Mouse (Mus musculus): ENCODE data around the gene Slc13a2.

Gene Slc13a2

DNA sequence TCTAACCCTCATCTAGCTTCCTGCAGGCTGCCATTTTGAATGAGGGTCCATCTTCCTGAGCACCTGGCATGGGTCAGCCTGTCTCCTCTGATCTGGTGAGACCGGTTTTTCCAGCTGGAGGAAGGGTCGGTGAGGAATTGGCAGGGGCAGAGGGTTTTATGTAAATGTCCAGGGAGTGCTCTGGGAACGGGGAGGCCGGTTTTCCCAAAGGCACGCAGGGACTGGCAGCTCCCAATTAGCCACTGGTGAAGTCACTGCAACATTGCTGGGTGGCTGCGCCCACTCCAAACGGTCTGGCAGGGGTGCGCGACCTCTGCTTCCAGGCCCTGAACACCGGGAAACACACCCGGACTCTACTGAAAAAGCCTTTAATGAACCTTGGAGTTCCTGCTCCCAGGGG, 25.1 kb downstream of the Slc13a2 start:
- no peak for DNase-seq (ENCODE audit: low spot score in 2 of 2)

DNA sequence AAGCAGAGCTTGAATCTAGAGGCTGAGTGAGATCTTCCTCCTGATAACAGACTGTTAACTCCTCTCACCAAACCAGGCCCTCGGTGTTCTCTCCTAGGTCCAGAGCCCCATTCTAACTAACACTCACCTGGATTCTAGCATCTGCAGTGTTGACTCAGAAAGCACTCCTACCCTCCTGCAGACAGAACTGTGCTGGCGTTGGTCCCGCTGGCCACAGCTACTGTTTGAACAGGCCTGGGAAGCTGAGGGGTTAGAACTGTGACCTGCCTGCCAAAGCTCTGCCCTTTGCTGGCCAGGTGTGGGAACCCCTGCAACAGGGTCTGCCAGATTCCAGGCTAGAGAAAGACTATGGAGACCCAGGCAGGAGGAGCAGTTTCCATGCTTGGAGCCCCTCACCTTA, 29.3 kb downstream of the Slc13a2 start:
- DNase-seq (ENCODE audit: low spot score in 2 of 2) = no peak

DNA sequence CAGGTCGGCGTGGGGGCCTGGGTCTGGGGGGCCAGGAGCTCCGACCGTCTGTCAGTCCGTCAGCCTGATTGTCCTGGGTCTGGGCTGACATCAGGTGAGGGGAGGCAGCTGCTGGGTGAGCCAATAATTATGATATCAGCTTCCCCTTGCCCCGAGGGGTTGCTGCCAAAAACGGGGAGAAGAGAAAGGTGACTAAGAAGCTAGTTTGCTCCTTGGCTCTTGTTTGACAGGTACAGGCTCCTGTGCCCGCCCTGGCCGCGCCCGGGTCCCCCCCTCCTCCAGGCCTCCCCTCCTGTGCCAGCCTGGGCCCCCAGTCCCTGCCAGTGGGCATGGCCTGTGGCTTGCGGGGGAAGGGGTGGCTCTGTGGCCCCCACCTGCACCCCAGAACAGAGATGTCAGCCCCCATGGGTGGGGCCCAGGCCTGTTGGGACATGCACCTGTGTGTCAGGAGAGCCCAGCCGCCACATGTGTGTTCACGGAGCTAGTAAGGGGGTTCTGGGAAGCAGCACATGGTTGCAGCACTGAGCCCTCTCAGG, 35.4 kb downstream of the Slc13a2 start, which contains the start of gene Foxn1:
Gene Foxn1 (minus strand): TSS at position 51 of the 536 bp plus-strand sequence.
- DNase-seq (ENCODE audit: low spot score in 2 of 2) = no peak

DNA sequence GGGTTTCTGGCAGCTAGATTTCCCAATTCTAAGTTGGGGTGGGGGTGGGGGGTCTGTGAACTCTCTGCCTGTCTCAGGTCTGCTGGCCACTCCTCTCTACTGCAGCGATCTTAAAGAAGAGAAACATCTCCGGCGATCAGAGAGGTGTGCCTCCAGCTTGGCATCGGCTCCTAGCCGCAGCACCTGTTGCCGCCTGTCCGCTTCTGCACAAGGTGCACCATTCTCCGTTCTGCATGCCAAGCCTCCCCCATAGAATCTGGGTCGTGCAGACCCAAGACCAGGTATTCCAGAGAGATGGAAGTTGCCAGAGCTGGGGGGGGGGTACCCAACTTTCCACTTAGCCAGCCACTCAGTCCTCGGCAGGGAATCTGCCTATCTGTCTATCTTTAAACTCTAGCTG, 36.2 kb downstream of the Slc13a2 start:
- no peak for DNase-seq (ENCODE audit: low spot score in 2 of 2)

DNA sequence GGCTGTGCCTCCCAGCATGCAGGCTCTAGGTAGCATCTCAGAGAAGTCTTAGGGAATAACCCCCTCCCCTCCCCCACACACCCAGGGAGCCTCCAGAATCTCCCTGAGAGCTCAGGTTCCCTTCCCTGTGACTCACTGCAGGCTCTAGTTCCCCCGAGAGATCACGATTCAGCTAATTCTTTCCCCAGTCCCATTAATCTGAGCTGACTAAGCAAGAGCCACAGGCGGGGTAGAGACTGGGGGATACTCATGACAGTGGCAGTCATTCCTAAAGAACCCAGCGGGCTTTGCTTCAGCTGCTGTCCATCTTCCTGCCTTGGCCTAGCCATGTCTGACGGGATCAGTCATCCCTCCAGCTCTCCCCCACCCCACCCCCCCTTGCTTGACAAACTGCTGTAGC, 39.3 kb downstream of the Slc13a2 start:
- DNase-seq (ENCODE audit: low spot score in 2 of 2) = no peak

DNA sequence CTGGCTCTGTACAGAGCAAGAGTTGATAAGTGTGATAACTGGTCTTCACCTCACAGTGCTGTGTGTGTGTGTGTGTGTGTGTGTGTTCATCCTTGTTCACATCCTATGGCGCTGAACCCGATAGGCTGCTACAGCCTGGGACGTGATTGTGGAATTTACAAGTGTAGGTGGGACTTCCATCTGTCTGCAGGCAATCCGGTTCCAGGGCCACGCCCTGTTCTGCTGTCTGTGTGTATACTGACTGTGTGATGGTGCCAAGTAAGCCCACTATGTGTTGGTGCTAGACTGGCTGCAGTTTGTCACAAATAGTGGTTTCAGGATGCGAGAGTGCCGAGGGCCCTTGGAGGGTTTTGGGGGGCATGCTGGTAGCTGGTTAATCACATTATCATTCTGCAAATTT, 39.7 kb downstream of the Slc13a2 start:
- no peak for DNase-seq (ENCODE audit: low spot score in 2 of 2)

DNA sequence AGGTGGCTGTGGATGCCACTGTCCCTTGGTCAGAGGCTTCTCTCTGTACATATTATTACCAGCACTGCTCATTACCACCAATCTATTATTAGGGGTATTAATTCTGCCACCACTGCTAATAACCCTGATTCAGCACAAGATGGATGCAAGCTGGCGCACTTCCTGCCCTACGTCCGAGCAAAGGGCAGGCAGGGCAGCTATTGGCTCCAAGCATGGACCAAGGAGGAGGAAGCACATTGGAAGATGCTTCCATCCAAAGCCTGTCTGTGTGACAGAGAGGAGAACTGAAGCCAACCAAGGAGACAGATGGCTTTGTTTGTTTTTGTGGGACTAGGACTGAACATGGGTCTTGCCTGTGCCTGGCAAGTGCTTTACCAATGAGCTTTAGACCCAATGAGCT, 41.0 kb downstream of the Slc13a2 start:
- DNase-seq (ENCODE audit: low spot score in 2 of 2) = no peak

DNA sequence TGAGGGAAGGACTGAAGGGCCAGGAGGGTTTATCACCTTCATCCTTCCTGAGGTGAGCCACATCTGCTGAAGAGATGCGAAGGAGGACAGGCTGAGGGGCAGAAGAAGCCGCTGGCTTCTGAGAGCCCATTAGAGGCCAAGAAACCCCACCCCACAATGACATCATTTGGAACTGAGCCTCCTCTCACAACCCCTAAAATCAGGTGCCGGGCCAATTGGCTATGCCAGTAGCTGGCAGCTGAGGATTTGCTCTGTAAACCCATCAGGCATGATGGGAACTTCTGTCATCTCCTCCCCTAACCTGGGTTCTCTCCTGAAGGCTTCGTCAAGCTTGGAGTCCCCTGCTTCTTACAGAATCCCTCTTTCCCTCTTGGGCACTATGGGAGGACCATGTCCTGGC, 41.7 kb downstream of the Slc13a2 start:
- no peak for DNase-seq (ENCODE audit: low spot score in 2 of 2)

DNA sequence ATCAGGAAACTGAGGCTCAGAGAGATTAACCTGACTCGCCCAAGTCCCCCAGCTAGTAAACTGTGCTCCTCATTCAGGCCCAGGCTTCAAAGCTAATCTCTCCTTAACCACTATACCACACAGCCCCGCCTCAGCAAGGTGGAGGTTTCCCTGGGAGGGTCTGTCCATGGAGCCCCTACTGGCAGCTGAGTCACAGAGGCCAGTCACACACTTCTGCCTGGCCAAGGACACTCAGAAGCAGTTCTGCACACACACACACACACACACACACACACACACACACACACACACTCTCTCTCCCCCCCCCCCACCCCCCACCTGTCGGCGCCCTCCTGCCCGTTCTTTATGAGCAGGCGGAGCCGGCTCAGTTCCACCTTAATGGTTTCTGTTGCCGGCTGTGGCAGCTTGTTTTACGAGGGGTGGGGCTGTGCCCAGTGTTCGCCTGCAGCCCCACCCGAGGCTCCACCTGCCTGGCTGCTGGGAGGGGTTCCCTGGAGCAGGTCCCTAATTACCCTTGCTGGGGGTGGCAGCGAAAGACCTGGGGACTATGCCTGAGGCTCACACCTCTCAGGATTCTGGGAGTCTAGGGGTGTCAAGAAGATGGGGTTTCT, 44.4 kb downstream of the Slc13a2 start:
- no peak for DNase-seq (ENCODE audit: low spot score in 2 of 2)

DNA sequence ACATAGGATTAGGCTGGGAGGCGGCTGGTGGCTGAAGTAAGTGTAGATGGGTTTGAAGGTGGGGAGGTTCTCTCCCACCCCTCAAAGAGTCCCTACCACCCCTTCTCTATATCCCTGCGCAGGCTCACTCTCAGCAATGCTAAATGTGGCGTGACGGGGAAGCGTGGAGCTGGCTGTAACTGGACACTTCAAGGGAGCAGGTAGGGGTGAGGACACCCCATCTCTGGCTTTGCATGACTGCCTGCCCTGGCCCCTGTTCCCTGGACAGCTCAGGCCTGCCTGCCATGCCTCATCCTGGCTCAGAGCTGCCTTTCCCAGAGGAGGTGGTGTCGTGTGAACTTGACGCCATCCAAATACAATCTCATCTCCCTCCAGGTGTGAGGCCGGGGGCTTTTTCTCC, 47.9 kb downstream of the Slc13a2 start:
- DNase-seq (ENCODE audit: low spot score in 2 of 2) = no peak

DNA sequence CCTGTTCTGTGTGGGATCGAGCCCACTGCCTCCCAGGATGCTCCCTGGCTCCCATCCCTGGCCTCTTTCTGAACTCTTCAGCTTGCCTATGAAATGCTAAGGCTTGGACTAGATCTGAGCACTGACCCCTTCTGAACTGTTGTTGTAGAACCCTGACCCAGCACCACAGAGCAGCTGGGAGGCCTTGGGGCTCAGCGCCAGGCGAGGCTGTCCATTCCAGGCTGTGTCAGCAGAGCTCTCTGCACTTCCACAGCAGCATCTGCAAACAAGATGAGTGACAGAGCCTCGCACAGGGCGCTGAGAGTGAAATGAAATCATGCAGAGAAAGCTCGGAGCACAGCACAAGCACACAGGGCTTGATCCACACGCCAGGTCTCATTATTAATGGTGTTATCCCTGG, 49.4 kb downstream of the Slc13a2 start:
- DNase-seq (ENCODE audit: low spot score in 2 of 2) = no peak

DNA sequence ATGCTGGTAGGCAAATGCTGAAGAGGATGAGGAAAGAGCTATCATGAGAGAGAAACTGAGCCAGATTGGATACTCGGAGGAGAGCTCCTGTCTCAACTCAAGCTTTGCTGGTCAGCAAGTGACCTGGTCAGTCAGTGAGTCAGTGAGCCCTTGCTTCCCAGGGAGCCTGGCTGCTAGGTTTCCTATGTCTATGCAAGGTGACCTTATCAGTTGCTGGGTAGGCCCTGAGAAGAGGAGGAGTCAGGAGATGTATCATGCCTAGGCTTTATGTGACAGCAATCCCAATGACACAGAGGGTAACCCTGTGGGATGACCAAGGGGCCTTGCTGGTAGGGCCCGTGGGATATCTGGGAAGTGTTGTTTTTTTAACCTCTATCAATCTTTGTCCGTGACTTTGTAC, 49.9 kb downstream of the Slc13a2 start:
- DNase-seq (ENCODE audit: low spot score in 2 of 2) = no peak

DNA sequence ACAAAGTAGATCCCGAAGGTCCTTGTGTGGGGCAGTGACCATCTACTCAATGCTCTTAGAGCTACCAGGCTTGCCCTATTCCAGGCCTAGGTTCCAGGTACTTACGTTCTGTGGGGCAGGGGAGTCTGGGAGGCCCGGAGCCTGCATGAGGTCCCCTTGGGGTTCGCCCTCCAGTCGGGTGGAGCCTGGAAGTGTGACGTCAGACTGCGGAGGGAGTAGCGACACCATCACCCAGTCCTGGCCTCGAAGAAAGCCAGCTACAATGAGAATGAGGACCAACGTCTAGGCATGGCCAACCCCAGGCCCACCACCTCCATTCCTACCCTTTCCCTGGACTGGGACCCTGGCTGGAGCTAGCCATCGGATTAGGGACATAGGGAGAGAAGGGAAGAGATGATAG, 50.3 kb downstream of the Slc13a2 start:
- no peak for DNase-seq (ENCODE audit: low spot score in 2 of 2)

DNA sequence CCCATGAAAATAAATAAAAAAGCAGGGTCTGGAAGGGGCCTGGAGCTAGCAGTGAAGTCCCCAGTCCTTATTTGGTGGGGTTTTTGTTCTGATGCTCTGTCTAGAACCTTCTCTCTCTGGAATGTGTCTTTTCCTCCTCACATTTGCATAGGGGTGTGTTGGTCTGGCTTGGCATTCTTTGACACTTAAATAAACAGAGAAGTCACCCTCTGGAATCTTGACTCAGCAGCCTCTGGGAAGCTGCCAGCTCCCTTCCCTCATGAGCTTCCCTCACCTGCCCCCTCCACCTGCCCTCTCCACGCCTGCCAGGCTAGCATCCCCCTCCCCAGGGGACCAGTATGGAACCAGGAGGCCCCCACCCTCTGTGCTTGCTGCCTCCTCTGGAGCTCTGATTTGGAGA, 51.6 kb downstream of the Slc13a2 start:
- no peak for DNase-seq (ENCODE audit: low spot score in 2 of 2)

DNA sequence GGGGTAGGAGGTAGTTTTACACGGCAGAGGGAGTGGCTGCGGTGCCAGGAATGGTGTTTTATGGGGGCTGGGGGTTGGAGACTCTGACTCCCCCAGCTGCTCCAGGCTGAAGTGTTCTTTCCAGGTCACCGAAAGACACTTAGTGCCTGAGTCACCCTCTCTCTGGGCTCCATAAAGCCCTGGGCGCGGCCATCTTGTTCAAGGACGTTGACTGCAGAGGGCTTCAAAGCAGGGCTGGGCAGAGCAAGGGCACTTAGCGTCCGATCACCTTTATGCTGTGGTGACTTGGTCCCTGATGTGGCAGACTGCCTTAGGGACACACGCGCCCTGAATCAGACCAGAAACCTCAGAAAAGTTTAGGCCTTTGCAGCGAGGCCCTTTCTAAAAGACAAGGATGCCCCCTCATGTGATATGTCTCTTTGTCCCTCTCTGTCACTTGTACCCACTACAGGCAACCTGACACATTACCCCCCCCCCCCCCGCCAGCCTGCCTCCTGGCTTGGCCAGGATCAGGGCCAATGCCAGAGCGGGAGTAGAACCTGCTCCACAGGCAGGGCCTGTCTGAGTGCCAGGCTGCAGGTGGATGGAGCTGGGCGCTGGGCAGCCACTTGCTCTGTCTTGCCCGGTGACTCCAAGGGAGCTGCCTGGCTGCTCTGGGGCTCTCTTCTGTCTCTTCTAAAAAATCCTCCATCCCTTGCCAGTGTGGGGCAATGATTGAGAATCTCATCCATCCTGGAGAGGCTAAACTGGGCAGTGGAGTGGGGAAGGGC, 54.4 kb downstream of the Slc13a2 start:
- DNase-seq (ENCODE audit: low spot score in 2 of 2) = no peak

DNA sequence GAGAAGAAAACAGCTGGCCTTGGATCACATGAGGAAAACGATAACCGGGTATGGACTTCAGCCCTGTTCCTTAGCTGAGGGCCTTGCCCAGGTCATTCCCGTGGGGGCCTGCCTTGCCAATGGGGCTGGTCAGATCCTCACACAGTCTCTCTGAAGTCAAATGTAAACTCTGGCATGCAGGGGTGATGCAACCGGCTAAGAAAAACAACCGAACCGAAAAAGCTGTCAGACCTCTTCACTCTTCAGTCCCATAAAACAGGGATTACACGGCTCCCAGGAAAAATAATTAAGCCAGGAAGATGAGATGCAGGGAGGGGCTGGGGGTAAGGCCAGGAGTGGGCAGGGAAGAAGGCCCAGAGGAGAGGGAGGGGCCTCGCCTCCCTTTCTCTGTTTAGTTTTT, 57.9 kb downstream of the Slc13a2 start:
- DNase-seq (ENCODE audit: low spot score in 2 of 2) = no peak

DNA sequence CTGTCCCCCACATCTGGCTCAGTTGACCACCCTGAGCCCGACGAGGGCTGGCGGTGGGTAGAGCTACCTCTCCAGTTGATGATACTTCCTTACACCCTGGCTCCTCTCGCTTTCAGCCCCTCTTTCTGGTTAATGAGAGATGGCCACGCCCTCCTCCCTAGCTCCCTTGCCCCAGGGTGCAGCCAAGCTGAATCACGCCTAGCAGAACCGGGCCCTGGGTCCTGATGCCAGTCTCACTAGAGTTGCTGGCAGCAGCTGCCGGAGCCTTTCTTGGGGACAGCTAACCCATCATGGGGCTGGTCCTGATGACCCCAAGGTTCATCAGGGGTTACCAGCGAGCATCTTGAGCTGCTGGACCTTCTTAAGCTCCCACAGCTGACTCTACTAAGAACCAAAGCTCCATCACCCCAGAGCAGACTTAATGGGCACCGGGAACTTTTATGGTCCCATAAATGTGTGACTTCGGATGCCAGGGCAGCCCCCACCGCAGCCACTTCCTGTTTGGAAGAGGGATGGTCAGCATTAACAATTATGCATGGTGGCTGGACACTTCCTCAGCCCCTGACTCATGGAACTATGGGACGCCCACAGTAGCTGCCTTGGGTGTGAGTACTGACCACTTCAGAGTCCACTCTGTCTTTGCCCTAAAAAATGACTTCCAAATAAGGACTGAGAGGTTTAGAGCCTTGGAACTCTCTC, 58.6 kb downstream of the Slc13a2 start:
- no peak for DNase-seq (ENCODE audit: low spot score in 2 of 2)

DNA sequence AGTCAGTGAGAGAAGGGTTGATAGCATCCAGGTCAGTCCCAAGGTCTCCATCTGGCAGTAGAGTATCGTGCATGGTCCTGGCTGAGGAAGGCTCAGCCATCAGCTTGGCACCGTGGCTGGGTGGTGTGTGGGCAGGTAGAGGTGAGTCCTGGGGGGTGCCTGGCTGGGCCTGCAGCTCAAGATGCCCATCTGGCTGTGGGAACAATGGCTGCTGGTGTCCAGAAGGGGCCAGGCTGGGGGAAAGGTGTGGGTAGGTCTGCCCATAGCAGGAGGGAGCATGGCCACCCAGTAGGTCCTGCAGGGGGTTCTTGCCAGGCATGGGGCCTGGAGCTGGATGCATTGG, 61.3 kb downstream of the Slc13a2 start:
- DNase-seq (ENCODE audit: low spot score in 2 of 2) = no peak

DNA sequence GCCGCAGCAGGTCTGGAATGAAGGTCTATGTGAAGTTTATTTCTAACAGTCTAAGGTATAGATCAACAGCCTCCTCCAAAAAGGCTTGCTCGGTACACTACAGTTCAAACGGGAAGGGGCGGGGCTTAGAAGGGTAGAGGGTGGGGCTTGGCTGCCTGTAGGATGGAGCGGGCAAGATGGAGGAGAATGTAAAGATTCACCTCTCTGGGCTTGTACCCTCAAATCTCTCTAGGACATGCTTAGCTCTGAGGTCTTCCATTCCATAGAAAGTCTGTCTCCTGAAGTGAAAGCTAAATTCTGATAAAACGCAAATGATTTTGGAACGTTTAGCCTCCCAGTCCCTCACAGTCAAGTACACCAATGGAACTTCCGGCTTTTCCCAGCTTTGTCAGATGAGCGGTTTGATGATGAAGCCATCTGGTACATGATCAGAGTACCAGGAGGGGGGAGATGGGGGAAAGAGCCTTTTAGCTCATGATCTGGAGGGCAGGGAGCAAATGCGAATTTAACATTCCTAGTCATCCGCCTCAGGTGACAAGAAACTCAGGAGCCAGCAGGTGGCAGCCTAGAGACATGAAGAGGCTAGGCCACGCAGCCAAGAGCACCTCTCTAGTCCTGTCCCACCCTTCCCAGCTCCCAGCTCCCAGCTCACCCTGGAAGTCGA, 61.8 kb downstream of the Slc13a2 start:
- peak; percentile 79 to 89 for DNase-seq (ENCODE audit: low spot score in 2 of 2)

DNA sequence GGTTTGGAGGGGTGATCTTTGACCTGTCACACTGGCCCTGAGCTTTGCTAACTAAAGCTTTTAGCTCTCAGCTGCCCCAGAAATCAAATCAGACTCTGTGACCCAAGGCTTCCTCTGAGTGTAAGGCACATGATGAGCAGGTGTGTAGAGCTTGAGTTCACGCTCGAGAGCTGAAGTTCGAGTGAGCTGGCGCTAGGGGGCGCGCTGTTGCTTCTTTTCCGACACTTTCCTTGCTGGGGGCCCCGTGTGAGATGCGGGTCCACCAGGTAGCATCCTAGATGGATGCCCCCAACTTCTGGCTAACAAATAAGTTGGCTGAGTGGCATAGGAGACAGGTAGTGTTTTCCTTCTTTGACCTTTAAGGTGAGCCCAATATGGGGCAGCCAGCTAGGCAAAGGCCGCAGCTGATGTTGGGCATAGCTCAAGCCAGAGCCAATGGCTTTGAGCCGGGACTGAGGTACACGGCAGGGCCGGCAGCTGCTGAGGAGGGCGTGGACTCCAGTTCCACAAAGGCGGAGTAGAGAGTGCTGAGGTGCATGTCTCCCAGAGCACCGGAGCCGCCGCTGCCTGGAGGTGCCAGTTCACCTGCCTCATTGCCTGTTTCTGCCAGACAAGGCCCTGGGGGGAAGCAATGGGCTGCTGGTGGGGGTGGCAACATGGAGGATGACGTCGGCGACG, 63.5 kb downstream of the Slc13a2 start:
- peak; percentile 56 to 81 for DNase-seq (ENCODE audit: low spot score in 2 of 2)

DNA sequence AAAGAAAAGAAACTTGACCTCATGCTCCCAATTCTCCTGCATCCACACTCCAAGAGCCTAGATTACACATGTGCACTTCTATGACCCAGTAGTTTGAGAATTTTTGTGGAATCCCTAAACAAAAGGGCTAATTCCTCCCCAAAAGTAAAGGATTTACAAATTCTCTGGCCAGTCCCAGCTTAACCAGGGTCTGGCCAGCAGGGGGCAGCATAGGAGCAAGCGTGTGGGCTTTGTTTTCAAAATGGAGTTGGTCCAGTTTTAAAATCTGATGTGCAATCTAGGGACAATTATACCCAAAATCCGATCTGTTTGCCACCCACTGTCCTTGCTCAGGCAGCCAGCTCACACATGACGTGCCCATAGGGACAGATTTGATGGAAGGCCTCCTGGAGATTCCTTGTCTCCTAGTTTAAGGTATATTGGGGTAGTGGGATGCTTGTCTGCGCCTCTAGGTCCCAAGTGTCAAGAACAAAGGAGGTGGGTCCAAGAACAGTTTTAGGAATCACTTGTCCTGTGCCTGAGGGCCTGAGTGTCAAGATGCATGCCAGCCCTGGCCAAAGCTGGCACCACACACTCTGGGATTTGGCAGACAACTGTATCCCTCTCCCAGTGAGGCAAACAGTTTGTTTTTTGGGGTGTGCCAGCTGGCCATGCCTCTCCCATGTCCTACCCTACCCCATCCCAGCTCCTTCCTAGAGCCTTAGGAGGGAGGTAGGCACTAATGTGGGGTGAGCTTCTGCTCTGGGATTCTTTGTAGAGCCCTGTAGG, 66.4 kb downstream of the Slc13a2 start:
- peak; percentile 66 to 92 for DNase-seq (ENCODE audit: low spot score in 2 of 2)

All from spleen, postnatal 4 days (tissue).